Mouse (Mus musculus): ENCODE measurements around the gene Slc41a1. TPM values are rescaled to one million over a fixed set of nuclear protein-coding genes. Genes with fewer than 3 reads are reported as not detected.
A peak's percentile ranks its signal among the peaks of the same experiment; 100 is the strongest.

Gene Slc41a1
- 12.8 and 13.0 TPM in 2 replicates for polyA plus RNA-seq (2015; fragmentation: Nextera tagmentation; extraction: Ambion mirVana)

GRCm38 (mm10) chr1:131827207-131827786, at the start of gene Slc41a1:
Slc41a1 (plus strand) TSS chr1:131827493.
- peak within 1 kb of the TSS; percentile 71 for H3K27ac ChIP-seq
- H3K27me3 ChIP-seq: no peaks in the 10 kb centered on the region
- H3K9ac ChIP-seq: peak within 1 kb of the TSS; percentile 75
- peak within 1 kb of the TSS; percentile 65 for H3K4me3 ChIP-seq
- WGBS: 4% methylated on average over 25 of the region's 25 CpGs
- peak; percentile 21 for ATAC-seq (ENCODE audit: borderline replicate concordance, extremely low read depth, low FRiP score, low TSS enrichment)
- H3K9me3 ChIP-seq: no peaks in the 10 kb centered on the region
- H3K36me3 ChIP-seq: no peaks in the 10 kb centered on the region
- H3K4me2 ChIP-seq: peak within 1 kb of the TSS; percentile 88
- peaks cover 17% of the 10 kb centered on the region for H3K4me1 ChIP-seq

GRCm38 (mm10) chr1:131794591-131794990, 32.7 kb upstream of the Slc41a1 start:
- no peaks in the 10 kb centered on the region for H3K9me3 ChIP-seq
- no peak overlapping the region for H3K4me3 ChIP-seq
- H3K4me1 ChIP-seq: no peaks in the 10 kb centered on the region
- H3K36me3 ChIP-seq: no peaks in the 10 kb centered on the region
- no peak overlapping the region for H3K27ac ChIP-seq
- H3K9ac ChIP-seq: no peak overlapping the region
- 0 out of 2 replicates have a peak, but pooled peaks cover 15% of the 10 kb centered on the region for H3K27me3 ChIP-seq
- no peak for ATAC-seq (ENCODE audit: borderline replicate concordance, extremely low read depth, low FRiP score, low TSS enrichment)
- no peak overlapping the region for H3K4me2 ChIP-seq
- 24% methylated on average over 3 of the region's 3 CpGs for WGBS

- Histone ChIP-seq H3K9ac (no peak overlapping the region), H3K27me3 (0 out of 2 replicates have a peak, but pooled peaks cover 15% of the 10 kb centered on the region), H3K9me3 (no peaks in the 10 kb centered on the region), H3K4me1 (no peaks in the 10 kb centered on the region), H3K4me2 (no peak overlapping the region), H3K4me3 (no peak overlapping the region), H3K36me3 (no peaks in the 10 kb centered on the region), H3K27ac (no peak overlapping the region)
- WGBS: 74% methylated on average over 3 of the region's 3 CpGs
- ATAC-seq (ENCODE audit: borderline replicate concordance, extremely low read depth, low FRiP score, low TSS enrichment): no peak
Measured at GRCm38 (mm10) chr1:131795171-131795570, 32.1 kb upstream of the Slc41a1 start.

- 11% methylated on average over 26 of the region's 26 CpGs for WGBS
- Histone ChIP-seq H3K27me3 (0 out of 2 replicates have a peak, but pooled peaks cover 15% of the 10 kb centered on the region), H3K36me3 (no peaks in the 10 kb centered on the region), H3K27ac (no peak within 1 kb of the TSS), H3K4me2 (peak within 1 kb of the TSS; percentile 46), H3K4me3 (peak within 1 kb of the TSS; percentile 9; the same call in 1 of the 2 replicates), H3K9ac (0 out of 2 replicates have a peak within 1 kb of the TSS, but pooled peaks have one; percentile 11), H3K4me1 (no peaks in the 10 kb centered on the region), H3K9me3 (no peaks in the 10 kb centered on the region)
- no peak for ATAC-seq (ENCODE audit: borderline replicate concordance, extremely low read depth, low FRiP score, low TSS enrichment)
Measured at GRCm38 (mm10) chr1:131797202-131797909, 29.9 kb upstream of the Slc41a1 start, which contains the start of gene Pm20d1. Pm20d1 (plus strand) TSS chr1:131797381.

GRCm38 (mm10) chr1:131800001-131800400, 27.3 kb upstream of the Slc41a1 start:
- H3K36me3 ChIP-seq: no peaks in the 10 kb centered on the region
- no peak overlapping the region for H3K4me3 ChIP-seq
- WGBS: 46% methylated on average over 1 of the region's 1 CpGs
- 0 out of 2 replicates have a peak, but pooled peaks cover 15% of the 10 kb centered on the region for H3K27me3 ChIP-seq
- H3K27ac ChIP-seq: no peak overlapping the region
- no peak overlapping the region for H3K9ac ChIP-seq
- no peaks in the 10 kb centered on the region for H3K9me3 ChIP-seq
- H3K4me2 ChIP-seq: no peak overlapping the region
- no peak for ATAC-seq (ENCODE audit: borderline replicate concordance, extremely low read depth, low FRiP score, low TSS enrichment)
- H3K4me1 ChIP-seq: no peaks in the 10 kb centered on the region

GRCm38 (mm10) chr1:131801071-131801470, 26.2 kb upstream of the Slc41a1 start:
- H3K4me3 ChIP-seq: no peak overlapping the region
- no peak for ATAC-seq (ENCODE audit: borderline replicate concordance, extremely low read depth, low FRiP score, low TSS enrichment)
- H3K4me2 ChIP-seq: no peak overlapping the region
- H3K27me3 ChIP-seq: 0 out of 2 replicates have a peak, but pooled peaks cover 15% of the 10 kb centered on the region
- no peaks in the 10 kb centered on the region for H3K9me3 ChIP-seq
- H3K4me1 ChIP-seq: no peaks in the 10 kb centered on the region
- no peaks in the 10 kb centered on the region for H3K36me3 ChIP-seq
- H3K9ac ChIP-seq: no peak overlapping the region
- no peak overlapping the region for H3K27ac ChIP-seq
- 91% methylated on average over 8 of the region's 8 CpGs for WGBS

GRCm38 (mm10) chr1:131802652-131803051, 24.6 kb upstream of the Slc41a1 start:
- Histone ChIP-seq H3K4me2 (no peak overlapping the region), H3K9me3 (no peaks in the 10 kb centered on the region), H3K27ac (no peak overlapping the region), H3K36me3 (no peaks in the 10 kb centered on the region), H3K4me3 (no peak overlapping the region), H3K4me1 (no peaks in the 10 kb centered on the region), H3K9ac (no peak overlapping the region), H3K27me3 (0 out of 2 replicates have a peak, but pooled peaks cover 8% of the 10 kb centered on the region)
- ATAC-seq (ENCODE audit: borderline replicate concordance, extremely low read depth, low FRiP score, low TSS enrichment): no peak
- WGBS: 62% methylated on average over 5 of the region's 5 CpGs

- Histone ChIP-seq H3K9me3 (no peaks in the 10 kb centered on the region), H3K9ac (no peak overlapping the region), H3K27ac (no peak overlapping the region), H3K4me1 (no peaks in the 10 kb centered on the region), H3K27me3 (no peaks in the 10 kb centered on the region), H3K4me2 (no peak overlapping the region), H3K4me3 (no peak overlapping the region), H3K36me3 (no peaks in the 10 kb centered on the region)
- ATAC-seq (ENCODE audit: borderline replicate concordance, extremely low read depth, low FRiP score, low TSS enrichment): no peak
- 93% methylated on average over 3 of the region's 3 CpGs for WGBS
Measured at GRCm38 (mm10) chr1:131804166-131804565, 23.1 kb upstream of the Slc41a1 start.

GRCm38 (mm10) chr1:131808986-131809385, 18.3 kb upstream of the Slc41a1 start:
- Histone ChIP-seq H3K27ac (no peak overlapping the region), H3K27me3 (no peaks in the 10 kb centered on the region)
- 66% methylated on average over 1 of the region's 1 CpGs for WGBS

GRCm38 (mm10) chr1:131809651-131810050, 17.6 kb upstream of the Slc41a1 start:
- WGBS: 73% methylated on average over 2 of the region's 2 CpGs

More at GRCm38 (mm10) chr1:131808986-131809385, 18.3 kb upstream of the Slc41a1 start:
- H3K4me2 ChIP-seq: no peak overlapping the region
- no peak overlapping the region for H3K9ac ChIP-seq
- no peak overlapping the region for H3K4me3 ChIP-seq
- no peaks in the 10 kb centered on the region for H3K9me3 ChIP-seq
- ATAC-seq (ENCODE audit: borderline replicate concordance, extremely low read depth, low FRiP score, low TSS enrichment): no peak
- H3K4me1 ChIP-seq: no peaks in the 10 kb centered on the region
- no peaks in the 10 kb centered on the region for H3K36me3 ChIP-seq

GRCm38 (mm10) chr1:131811393-131811792, 15.9 kb upstream of the Slc41a1 start:
- Histone ChIP-seq H3K4me3 (no peak overlapping the region), H3K36me3 (no peaks in the 10 kb centered on the region), H3K4me1 (no peaks in the 10 kb centered on the region), H3K27me3 (no peaks in the 10 kb centered on the region), H3K9me3 (no peaks in the 10 kb centered on the region), H3K4me2 (no peak overlapping the region), H3K27ac (no peak overlapping the region), H3K9ac (no peak overlapping the region)
- no peak for ATAC-seq (ENCODE audit: borderline replicate concordance, extremely low read depth, low FRiP score, low TSS enrichment)
- 59% methylated on average over 1 of the region's 1 CpGs for WGBS

More at GRCm38 (mm10) chr1:131809651-131810050, 17.6 kb upstream of the Slc41a1 start:
- H3K36me3 ChIP-seq: no peaks in the 10 kb centered on the region
- H3K9me3 ChIP-seq: no peaks in the 10 kb centered on the region
- H3K27me3 ChIP-seq: no peaks in the 10 kb centered on the region
- H3K4me2 ChIP-seq: no peak overlapping the region
- H3K27ac ChIP-seq: no peak overlapping the region
- no peaks in the 10 kb centered on the region for H3K4me1 ChIP-seq
- H3K9ac ChIP-seq: no peak overlapping the region
- ATAC-seq (ENCODE audit: borderline replicate concordance, extremely low read depth, low FRiP score, low TSS enrichment): no peak
- H3K4me3 ChIP-seq: no peak overlapping the region

- ATAC-seq (ENCODE audit: borderline replicate concordance, extremely low read depth, low FRiP score, low TSS enrichment): no peak
- Histone ChIP-seq H3K27me3 (no peaks in the 10 kb centered on the region), H3K36me3 (no peaks in the 10 kb centered on the region), H3K4me1 (no peaks in the 10 kb centered on the region), H3K4me3 (no peak overlapping the region), H3K9me3 (no peaks in the 10 kb centered on the region), H3K4me2 (no peak overlapping the region), H3K27ac (no peak overlapping the region), H3K9ac (no peak overlapping the region)
- WGBS: 39% methylated on average over 9 of the region's 9 CpGs
Measured at GRCm38 (mm10) chr1:131812006-131812405, 15.3 kb upstream of the Slc41a1 start.

Measured in lung, embryonic 15.5 days (tissue).